Mouse (Mus musculus) intestine, embryonic 16.5 days (tissue): ENCODE data around the gene Sugct. TPM values are rescaled to one million over a fixed set of nuclear protein-coding genes. Genes with fewer than 3 reads are reported as not detected.

Experiments used
- ATAC-seq: fragments of 200-750 bp; cut with Nextera tagmentation; 2 replicates; pipeline ENCODE4 v1.8.0; 2017; ENCODE audit warnings: moderate TSS enrichment, moderate library complexity
- H3K27ac ChIP-seq: fragments of 300-500 bp; sonication (generic); 2 replicates; pipeline ENCODE4 v1.5.1; 2014; ENCODE audit warnings: mild to moderate bottlenecking, low read length
- H3K27me3 ChIP-seq: fragments of 300-500 bp; sonication (generic); replicated peaks from 2 replicates; pipeline ENCODE4 v1.6.1; 2014; ENCODE audit warnings: low read length, control low read depth, mixed read lengths; ENCODE audit not compliant: control insufficient read depth, insufficient read depth
- H3K36me3 ChIP-seq: fragments of 300-500 bp; sonication (generic); 2 replicates; pipeline ENCODE4 v1.6.1; 2014; ENCODE audit warnings: low read length, control low read depth; ENCODE audit not compliant: control insufficient read depth, insufficient read depth
- H3K4me1 ChIP-seq: fragments of 300-500 bp; sonication (generic); 2 replicates; pipeline ENCODE4 v1.6.1; 2014; ENCODE audit warnings: low read length, control low read depth, mixed read lengths; ENCODE audit not compliant: control insufficient read depth, insufficient read depth
- H3K4me2 ChIP-seq: fragments of 300-500 bp; sonication (generic); 2 replicates; pipeline ENCODE4 v1.6.1; 2014; ENCODE audit warnings: low read depth, low read length, control low read depth
- H3K4me3 ChIP-seq: fragments of 300-500 bp; sonication (generic); 2 replicates; pipeline ENCODE4 v1.5.1; 2014; ENCODE audit warnings: mild to moderate bottlenecking, low read length
- H3K9ac ChIP-seq: fragments of 300-500 bp; sonication (generic); 2 replicates; pipeline ENCODE4 v1.6.1; 2014; ENCODE audit warnings: low read depth, low read length
- H3K9me3 ChIP-seq: fragments of 300-500 bp; sonication (generic); 2 replicates; pipeline ENCODE4 v1.6.1; 2016; ENCODE audit warnings: low read length, control low read depth; ENCODE audit not compliant: control insufficient read depth
- WGBS: fragments of 180-500 bp; shearing (Covaris S2); extraction: QIAGEN DNeasy Blood & Tissue Kit; methylation state at CpG from one replicate; pipeline ENCODE4 v1.1.7; 2014; 5-methylcytosine and 5-hydroxymethylcytosine counted together
- polyA plus RNA-seq: library from polyadenylated mRNA; unstranded; fragments of >200 nt; fragmentation: Nextera tagmentation; extraction: Ambion mirVana; gene quantifications from 2 replicates; pipeline ENCODE4 v1.2.1, GENCODE M21; 2015

The Sugct gene
- polyA plus RNA-seq, 1 experiment from 2014 or later: 7.9 TPM

- H3K4me2 ChIP-seq: no peak overlapping the region
- H3K27me3 ChIP-seq: no peaks in the 10 kb centered on the region
- H3K36me3 ChIP-seq: no peaks in the 10 kb centered on the region
- WGBS: 77% methylated on average over 4 of the region's 4 CpGs
- no peak overlapping the region for H3K4me3 ChIP-seq
- H3K9me3 ChIP-seq: no peaks in the 10 kb centered on the region
- no peaks in the 10 kb centered on the region for H3K4me1 ChIP-seq
- no peak for ATAC-seq
- no peak overlapping the region for H3K9ac ChIP-seq
- no peak overlapping the region for H3K27ac ChIP-seq
Observed at GRCm38 (mm10) chr13:17038341-17038740, 657.0 kb downstream of the Sugct start.

GRCm38 (mm10) chr13:17037899-17038298, 657.5 kb downstream of the Sugct start:
- Histone ChIP-seq H3K4me3 (no peak overlapping the region), H3K27ac (no peak overlapping the region), H3K4me1 (no peaks in the 10 kb centered on the region), H3K9ac (no peak overlapping the region), H3K36me3 (no peaks in the 10 kb centered on the region), H3K9me3 (no peaks in the 10 kb centered on the region), H3K27me3 (no peaks in the 10 kb centered on the region), H3K4me2 (no peak overlapping the region)
- 50% methylated on average over 3 of the region's 3 CpGs for WGBS
- ATAC-seq: peak; percentile 28; the same call in 1 of the 2 replicates

GRCm38 (mm10) chr13:17030761-17031160, 664.6 kb downstream of the Sugct start:
- Histone ChIP-seq H3K36me3 (no peaks in the 10 kb centered on the region), H3K4me1 (no peaks in the 10 kb centered on the region), H3K27me3 (no peaks in the 10 kb centered on the region), H3K27ac (no peak overlapping the region), H3K4me3 (no peak overlapping the region), H3K4me2 (no peak overlapping the region), H3K9ac (no peak overlapping the region), H3K9me3 (no peaks in the 10 kb centered on the region)
- 71% methylated on average over 1 of the region's 1 CpGs for WGBS
- ATAC-seq: no peak

GRCm38 (mm10) chr13:17028595-17028994, 666.8 kb downstream of the Sugct start:
- Histone ChIP-seq H3K36me3 (no peaks in the 10 kb centered on the region), H3K4me1 (no peaks in the 10 kb centered on the region), H3K9ac (no peak overlapping the region), H3K9me3 (no peaks in the 10 kb centered on the region), H3K4me2 (no peak overlapping the region), H3K4me3 (no peak overlapping the region), H3K27me3 (no peaks in the 10 kb centered on the region), H3K27ac (no peak overlapping the region)
- 44% methylated on average over 3 of the region's 3 CpGs for WGBS
- peak; percentile 70; the same call in 1 of the 2 replicates for ATAC-seq

- Histone ChIP-seq H3K4me1 (no peaks in the 10 kb centered on the region), H3K27me3 (no peaks in the 10 kb centered on the region), H3K9ac (no peak overlapping the region), H3K4me2 (no peak overlapping the region), H3K4me3 (no peak overlapping the region), H3K9me3 (no peaks in the 10 kb centered on the region), H3K36me3 (no peaks in the 10 kb centered on the region), H3K27ac (no peak overlapping the region)
- ATAC-seq: peak; percentile 93
- 95% methylated on average over 4 of the region's 4 CpGs for WGBS
Observed at GRCm38 (mm10) chr13:17027846-17028529, 667.4 kb downstream of the Sugct start.

GRCm38 (mm10) chr13:17027001-17027400, 668.4 kb downstream of the Sugct start:
- no peak overlapping the region for H3K9ac ChIP-seq
- 87% methylated on average over 2 of the region's 2 CpGs for WGBS

GRCm38 (mm10) chr13:16996464-16996863, 698.9 kb downstream of the Sugct start:
- no peak overlapping the region for H3K4me2 ChIP-seq
- no peak overlapping the region for H3K4me3 ChIP-seq
- no peaks in the 10 kb centered on the region for H3K9me3 ChIP-seq
- no peak for ATAC-seq
- no peak overlapping the region for H3K27ac ChIP-seq
- no peaks in the 10 kb centered on the region for H3K36me3 ChIP-seq
- H3K9ac ChIP-seq: no peak overlapping the region
- 86% methylated on average over 2 of the region's 2 CpGs for WGBS
- no peaks in the 10 kb centered on the region for H3K4me1 ChIP-seq
- no peaks in the 10 kb centered on the region for H3K27me3 ChIP-seq

More at GRCm38 (mm10) chr13:17027001-17027400, 668.4 kb downstream of the Sugct start:
- Histone ChIP-seq H3K4me1 (no peaks in the 10 kb centered on the region), H3K36me3 (no peaks in the 10 kb centered on the region), H3K27ac (no peak overlapping the region), H3K4me2 (no peak overlapping the region), H3K9me3 (no peaks in the 10 kb centered on the region), H3K27me3 (no peaks in the 10 kb centered on the region), H3K4me3 (no peak overlapping the region)
- no peak for ATAC-seq

GRCm38 (mm10) chr13:16995321-16995720, 700.0 kb downstream of the Sugct start:
- H3K4me3 ChIP-seq: no peak overlapping the region
- no peaks in the 10 kb centered on the region for H3K4me1 ChIP-seq
- no peaks in the 10 kb centered on the region for H3K27me3 ChIP-seq
- no peaks in the 10 kb centered on the region for H3K36me3 ChIP-seq
- H3K4me2 ChIP-seq: no peak overlapping the region
- ATAC-seq: no peak
- no peaks in the 10 kb centered on the region for H3K9me3 ChIP-seq
- 85% methylated on average over 3 of the region's 3 CpGs for WGBS
- no peak overlapping the region for H3K27ac ChIP-seq
- H3K9ac ChIP-seq: no peak overlapping the region

GRCm38 (mm10) chr13:16977743-16978142, 717.6 kb downstream of the Sugct start:
- Histone ChIP-seq H3K4me1 (no peaks in the 10 kb centered on the region), H3K9me3 (no peaks in the 10 kb centered on the region), H3K27ac (no peak overlapping the region), H3K9ac (no peak overlapping the region), H3K4me3 (no peak overlapping the region), H3K4me2 (no peak overlapping the region), H3K27me3 (no peaks in the 10 kb centered on the region), H3K36me3 (no peaks in the 10 kb centered on the region)
- ATAC-seq: no peak
- WGBS: 76% methylated on average over 6 of the region's 6 CpGs

GRCm38 (mm10) chr13:16971277-16971676, 724.1 kb downstream of the Sugct start:
- H3K27me3 ChIP-seq: no peaks in the 10 kb centered on the region
- 89% methylated on average over 2 of the region's 2 CpGs for whole genome bisulfite sequencing
- H3K27ac ChIP-seq: no peak overlapping the region
- ATAC-seq: no peak
- no peaks in the 10 kb centered on the region for H3K4me1 ChIP-seq
- H3K4me3 ChIP-seq: no peak overlapping the region
- H3K9ac ChIP-seq: no peak overlapping the region
- H3K9me3 ChIP-seq: no peaks in the 10 kb centered on the region
- no peaks in the 10 kb centered on the region for H3K36me3 ChIP-seq
- no peak overlapping the region for H3K4me2 ChIP-seq
